Mouse (Mus musculus) spleen, adult 2 months (tissue): ENCODE results near the gene Ppef1. TPM values are rescaled to one million over a fixed set of nuclear protein-coding genes. Genes with fewer than 3 reads are reported as not detected.

Experiments
- DNase-seq, 2 experiments: peaks; one replicate each; pipeline versions ENCODE4 v3.0.0 to v3.0.0-alpha.2; 2012 to 2021; ENCODE audit warnings: low spot score in 2 of 2, low read depth in 1 of 2
- H3K27ac ChIP-seq: fragments of 200-500 bp; 2 replicates; pipeline ENCODE4 v1.5.1; 2012; ENCODE audit warnings: low read length, inconsistent platforms; ENCODE audit not compliant: insufficient read depth
- H3K27me3 ChIP-seq: fragments of 200-500 bp; 2 replicates; pipeline ENCODE4 v1.6.1; 2012; ENCODE audit warnings: mild to moderate bottlenecking, moderate library complexity, low read length, inconsistent platforms; ENCODE audit not compliant: control insufficient read depth, insufficient read depth
- H3K36me3 ChIP-seq: fragments of 200-500 bp; 2 replicates; pipeline ENCODE4 v1.6.1; 2012; ENCODE audit warnings: mild to moderate bottlenecking, low read length, inconsistent platforms; ENCODE audit not compliant: control insufficient read depth, insufficient read depth
- H3K4me1 ChIP-seq: fragments of 200-500 bp; 2 replicates; pipeline ENCODE4 v1.6.1; 2011; ENCODE audit warnings: inconsistent platforms; ENCODE audit not compliant: control insufficient read depth, insufficient read depth, insufficient read length
- H3K4me3 ChIP-seq: fragments of 200-500 bp; 2 replicates; pipeline ENCODE4 v1.5.1; 2011; ENCODE audit warnings: mild to moderate bottlenecking, inconsistent platforms; ENCODE audit not compliant: insufficient read depth, insufficient read length; ENCODE audit errors: extremely low read depth
- CTCF ChIP-seq: fragments of 200-500 bp; IDR thresholded peaks from 2 replicates; pipeline ENCODE4 v1.5.1; 2011; ENCODE audit warnings: mild to moderate bottlenecking, inconsistent platforms; ENCODE audit not compliant: insufficient read depth, insufficient read length, insufficient replicate concordance; ENCODE audit errors: extremely low read depth
- POLR2A ChIP-seq: fragments of 200-500 bp; IDR thresholded peaks from 2 replicates; pipeline ENCODE4 v1.6.1; 2011; ENCODE audit warnings: low read depth, low read length, inconsistent platforms
- WGBS: fragments of 180-500 bp; shearing (Covaris S2); methylation state at CpG from one replicate; pipeline ENCODE4 v1.1.7; 2018; 5-methylcytosine and 5-hydroxymethylcytosine counted together
- polyA plus RNA-seq: library from polyadenylated mRNA; depleted of rRNA; stranded (reverse); fragments of >200 nt; gene quantifications from 2 replicates; pipeline ENCODE4 v1.2.3, GENCODE M21; 2012

Ppef1 gene
- polyA plus RNA-seq, 1 experiment: not detected

DNA sequence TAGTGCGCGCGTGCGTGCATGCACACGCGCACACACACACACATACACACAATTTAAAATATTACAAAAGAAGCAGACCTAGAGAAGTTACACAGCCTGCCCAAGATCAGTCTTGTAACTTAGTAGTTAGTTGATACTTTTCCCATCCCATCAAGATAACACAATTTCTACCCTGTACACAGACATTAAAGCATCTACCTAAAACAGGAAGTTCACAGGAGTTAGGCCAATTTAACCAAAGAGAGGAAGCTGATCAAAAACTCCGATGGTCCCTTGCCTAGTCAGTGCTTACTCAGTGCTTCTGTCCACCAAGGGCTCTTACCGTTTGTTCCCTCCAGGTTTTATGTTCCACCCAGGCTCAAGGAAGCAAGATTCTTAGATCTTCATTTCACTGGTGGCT is 15.2 kb upstream of the Ppef1 start:
- no peak for DNase-seq
- 83% methylated on average over 8 of the region's 8 CpGs for whole genome bisulfite sequencing
- Histone ChIP-seq H3K36me3 (no peaks in the 10 kb centered on the region), H3K4me1 (no peaks in the 10 kb centered on the region), H3K27me3 (no peaks in the 10 kb centered on the region), H3K4me3 (no peak overlapping the region), H3K27ac (no peak overlapping the region)
- no peak for TF ChIP-seq CTCF
- TF ChIP-seq POLR2A: no peak

DNA sequence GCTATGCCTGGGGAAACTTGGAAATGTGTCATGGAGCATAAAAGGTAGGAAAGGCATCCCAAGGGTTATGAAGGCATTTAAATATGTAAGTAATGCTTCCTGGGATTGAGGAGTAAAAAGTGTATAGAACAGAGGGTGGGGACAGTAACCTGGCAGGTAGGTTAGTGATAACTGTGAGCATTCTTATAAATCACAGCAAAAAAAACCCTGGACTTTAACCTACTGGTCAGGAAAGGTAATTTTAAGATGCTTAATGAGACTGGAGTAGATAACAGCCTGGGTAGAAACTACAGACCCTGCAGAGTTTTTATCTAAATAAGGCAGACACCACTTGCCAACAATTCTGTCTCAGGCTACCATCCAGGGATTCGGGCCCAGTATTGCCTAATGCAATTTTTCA is 13.1 kb upstream of the Ppef1 start:
- H3K4me3 ChIP-seq: no peak overlapping the region
- no peak overlapping the region for H3K27ac ChIP-seq
- 72% methylated on average over 1 of the region's 1 CpGs for WGBS
- DNase-seq: no peak
- H3K36me3 ChIP-seq: no peaks in the 10 kb centered on the region
- no peaks in the 10 kb centered on the region for H3K4me1 ChIP-seq
- TF ChIP-seq POLR2A: no peak
- TF ChIP-seq CTCF: no peak
- no peaks in the 10 kb centered on the region for H3K27me3 ChIP-seq

DNA sequence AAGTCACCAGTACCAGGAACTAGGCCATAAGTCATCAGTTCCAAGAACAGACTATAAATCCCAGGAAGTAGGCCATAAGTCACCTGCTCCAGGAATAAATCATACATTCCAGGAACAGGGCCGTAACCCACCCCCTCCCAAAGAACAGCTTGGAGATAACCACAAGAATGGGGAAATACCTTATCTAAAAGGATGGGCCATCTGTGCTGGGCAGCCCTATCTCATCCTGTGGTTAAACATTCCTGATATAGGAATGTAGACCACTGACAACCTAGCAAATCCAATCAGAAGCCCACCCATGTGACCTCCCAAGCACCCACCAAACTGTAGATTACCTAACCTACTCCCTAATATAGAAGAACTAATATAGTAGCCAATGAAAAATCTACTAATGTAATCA is 9.8 kb upstream of the Ppef1 start:
- Histone ChIP-seq H3K36me3 (no peaks in the 10 kb centered on the region), H3K4me3 (no peak overlapping the region), H3K27me3 (no peaks in the 10 kb centered on the region), H3K27ac (no peak overlapping the region), H3K4me1 (no peaks in the 10 kb centered on the region)
- 87% methylated on average over 1 of the region's 1 CpGs for WGBS
- DNase-seq: no peak
- no peak for TF ChIP-seq POLR2A
- no peak for TF ChIP-seq CTCF

DNA sequence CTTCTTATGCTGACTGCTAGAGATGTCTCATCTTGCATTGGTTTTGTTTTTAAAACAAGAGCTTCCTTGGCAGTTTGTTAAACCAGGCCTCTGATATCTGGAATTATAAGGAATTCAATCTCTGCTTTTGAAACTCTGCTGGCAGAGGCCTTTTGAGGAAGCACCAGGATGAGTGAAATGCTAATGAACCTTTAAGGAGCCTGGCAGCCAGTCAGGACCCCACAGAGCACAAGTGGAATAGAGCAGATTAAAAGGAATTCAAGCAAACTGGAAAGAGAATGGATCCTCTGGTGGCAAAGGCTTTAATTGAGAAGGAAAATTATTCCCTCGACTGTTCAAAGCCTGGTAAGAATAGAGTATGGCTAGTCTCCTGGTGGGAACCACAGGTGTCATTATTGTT is 36.4 kb downstream of the Ppef1 start:
- TF ChIP-seq POLR2A (no peak), CTCF (no peak)
- H3K36me3 ChIP-seq: no peaks in the 10 kb centered on the region
- H3K4me3 ChIP-seq: no peak overlapping the region
- DNase-seq: no peak
- no peaks in the 10 kb centered on the region for H3K4me1 ChIP-seq
- no peak overlapping the region for H3K27ac ChIP-seq
- WGBS: 54% methylated on average over 1 of the region's 1 CpGs
- H3K27me3 ChIP-seq: no peaks in the 10 kb centered on the region

DNA sequence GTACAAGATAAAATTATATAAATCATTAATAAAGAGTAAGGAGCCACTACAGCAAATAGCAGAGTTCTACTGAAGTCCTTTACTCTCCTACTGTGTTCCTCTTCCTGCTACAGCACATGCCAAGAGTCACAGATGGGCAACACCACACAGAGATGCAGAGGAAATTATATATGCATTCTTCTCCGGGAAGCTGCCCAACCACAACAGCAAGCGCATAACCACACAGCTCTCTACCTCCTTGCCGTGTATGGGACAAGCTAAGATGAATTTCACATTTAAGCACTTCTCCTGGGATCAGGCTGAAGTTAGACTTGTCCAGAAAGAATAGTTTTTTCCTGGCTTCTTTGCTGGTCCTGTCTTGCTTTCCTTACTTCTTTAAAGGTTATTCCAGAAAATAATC is 44.0 kb downstream of the Ppef1 start:
- TF ChIP-seq CTCF (no peak), POLR2A (no peak)
- no peak overlapping the region for H3K4me3 ChIP-seq
- DNase-seq: no peak
- no peaks in the 10 kb centered on the region for H3K36me3 ChIP-seq
- H3K4me1 ChIP-seq: no peaks in the 10 kb centered on the region
- 36% methylated on average over 3 of the region's 3 CpGs for WGBS
- no peak overlapping the region for H3K27ac ChIP-seq
- H3K27me3 ChIP-seq: no peaks in the 10 kb centered on the region

DNA sequence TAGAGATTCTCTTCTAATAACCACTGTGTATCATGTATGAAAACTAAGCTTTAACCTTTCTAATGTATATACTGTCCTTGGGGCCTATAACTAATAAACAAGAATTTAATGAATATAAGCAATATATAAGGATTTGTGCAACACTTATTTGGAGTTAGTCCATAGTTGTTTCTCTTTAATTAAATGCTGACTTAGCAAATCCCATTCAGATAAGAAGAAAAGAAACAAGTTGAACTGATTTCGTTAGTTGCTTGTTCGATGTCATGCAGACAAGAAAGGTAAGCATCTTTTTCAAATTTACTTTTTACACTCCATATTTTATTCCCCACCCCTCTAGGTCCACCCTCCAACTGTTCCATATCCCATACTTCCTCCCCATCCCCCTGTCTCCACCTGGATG is 45.5 kb downstream of the Ppef1 start:
- 91% methylated on average over 2 of the region's 2 CpGs for WGBS
- Histone ChIP-seq H3K27ac (no peak overlapping the region), H3K4me1 (no peaks in the 10 kb centered on the region), H3K27me3 (no peaks in the 10 kb centered on the region), H3K4me3 (no peak overlapping the region), H3K36me3 (no peaks in the 10 kb centered on the region)
- TF ChIP-seq POLR2A (no peak), CTCF (no peak)
- DNase-seq: no peak

DNA sequence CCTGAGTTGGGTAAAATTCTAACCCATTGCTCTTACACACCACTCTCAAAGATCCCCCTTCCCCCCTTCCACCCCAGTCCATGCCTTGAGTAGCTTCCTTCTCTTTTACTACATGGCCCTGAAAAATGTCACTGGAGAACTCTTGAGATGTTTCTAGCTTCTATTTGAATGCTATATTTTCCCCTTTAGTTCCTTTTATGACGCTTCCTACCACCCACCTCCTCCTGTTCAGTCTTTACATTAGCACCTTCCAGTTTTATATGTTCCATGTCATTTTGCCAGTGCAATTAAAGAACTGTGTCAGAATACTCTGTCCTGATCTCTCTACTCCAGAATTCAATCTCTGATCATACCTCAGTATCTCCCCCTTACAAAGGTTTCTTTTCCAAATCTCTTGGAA is 65.6 kb downstream of the Ppef1 start:
- Histone ChIP-seq H3K36me3 (no peaks in the 10 kb centered on the region), H3K27me3 (no peaks in the 10 kb centered on the region), H3K4me1 (no peaks in the 10 kb centered on the region), H3K27ac (no peak overlapping the region), H3K4me3 (no peak overlapping the region)
- TF ChIP-seq CTCF (no peak), POLR2A (no peak)
- no peak for DNase-seq
- WGBS: 69% methylated on average over 1 of the region's 1 CpGs
